Mouse (Mus musculus) embryonic facial prominence, embryonic 11.5 days (tissue): ENCODE measurements around the gene Dbi. TPM values are rescaled to one million over a fixed set of nuclear protein-coding genes. Genes with fewer than 3 reads are reported as not detected.

Experiments used
- ATAC-seq: fragments of 200-750 bp; cut with Nextera tagmentation; replicated peaks from 2 replicates; pipeline ENCODE4 v1.8.0; 2017; ENCODE audit warnings: low read depth; ENCODE audit not compliant: insufficient number of reproducible peaks, low FRiP score, low TSS enrichment
- DNase-seq: peaks from one replicate; pipeline ENCODE4 v3.0.0-alpha.2; 2015; ENCODE audit warnings: low spot score
- H3K27ac ChIP-seq: fragments of 300-500 bp; sonication (generic); replicated peaks from 2 replicates; pipeline ENCODE4 v1.5.1; 2014; ENCODE audit warnings: mild to moderate bottlenecking, low read depth, low read length, control low read depth
- H3K27me3 ChIP-seq: fragments of 300-500 bp; sonication (generic); 2 replicates; pipeline ENCODE4 v1.6.1; 2014; ENCODE audit warnings: mild to moderate bottlenecking, low read length, moderate library complexity, mixed read lengths; ENCODE audit not compliant: control insufficient read depth, insufficient read depth
- H3K36me3 ChIP-seq: fragments of 300-500 bp; sonication (generic); replicated peaks from 2 replicates; pipeline ENCODE4 v1.6.1; 2014; ENCODE audit warnings: low read depth, mild to moderate bottlenecking, low read length, moderate library complexity, mixed read lengths; ENCODE audit not compliant: control insufficient read depth, insufficient read depth
- H3K4me1 ChIP-seq: fragments of 300-500 bp; sonication (generic); 2 replicates; pipeline ENCODE4 v1.6.1; 2014; ENCODE audit warnings: low read length, mixed read lengths; ENCODE audit not compliant: control insufficient read depth, insufficient read depth
- H3K4me2 ChIP-seq: fragments of 300-500 bp; sonication (generic); 2 replicates; pipeline ENCODE4 v1.6.1; 2014; ENCODE audit warnings: low read depth, mild to moderate bottlenecking, control low read depth, low read length, moderate library complexity
- H3K4me3 ChIP-seq: fragments of 300-500 bp; sonication (generic); 2 replicates; pipeline ENCODE4 v1.5.1; 2014; ENCODE audit warnings: low read depth, low read length, control low read depth
- H3K9ac ChIP-seq: fragments of 300-500 bp; sonication (generic); replicated peaks from 2 replicates; pipeline ENCODE4 v1.6.1; 2014; ENCODE audit warnings: mild to moderate bottlenecking, control low read depth, low read length
- H3K9me3 ChIP-seq: fragments of 300-500 bp; sonication (generic); replicated peaks from 2 replicates; pipeline ENCODE4 v1.6.1; 2016; ENCODE audit warnings: mild to moderate bottlenecking, low read length, inconsistent platforms, mixed read lengths; ENCODE audit not compliant: control insufficient read depth
- WGBS: fragments of 180-500 bp; shearing (Covaris S2); extraction: QIAGEN DNeasy Blood & Tissue Kit; methylation state at CpG from one replicate; pipeline ENCODE4 v1.1.7; 2014; 5-methylcytosine and 5-hydroxymethylcytosine counted together
- polyA plus RNA-seq: library from polyadenylated mRNA; unstranded; fragments of >200 nt; fragmentation: Nextera tagmentation; extraction: Ambion mirVana; gene quantifications from 2 replicates; pipeline ENCODE4 v1.2.1, GENCODE M21; 2014

Dbi gene
- polyA plus RNA-seq, 1 experiment from 2014 or later = 674 TPM

- H3K36me3 ChIP-seq = peaks cover 15% of the 10 kb centered on the region
- no peak overlapping the region for H3K27ac ChIP-seq
- no peaks in the 10 kb centered on the region for H3K9me3 ChIP-seq
- no peak overlapping the region for H3K9ac ChIP-seq
- no peak overlapping the region for H3K4me2 ChIP-seq
- no peak overlapping the region for H3K4me3 ChIP-seq
- H3K4me1 ChIP-seq = peaks cover 2% of the 10 kb centered on the region; the same call in 1 of the 2 replicates
- WGBS = 96% methylated on average over 2 of the region's 2 CpGs
- H3K27me3 ChIP-seq = no peaks in the 10 kb centered on the region
- ATAC-seq (no peak), DNase-seq (no peak)
Observed at GRCm38 (mm10) chr1:120118854-120119253, 2.0 kb downstream of the Dbi start.

GRCm38 (mm10) chr1:120116106-120116505, 4.8 kb downstream of the Dbi start:
- Histone ChIP-seq H3K27me3 (no peaks in the 10 kb centered on the region), H3K4me2 (no peak overlapping the region), H3K36me3 (peaks cover 15% of the 10 kb centered on the region), H3K4me3 (no peak overlapping the region), H3K9ac (no peak overlapping the region), H3K9me3 (no peaks in the 10 kb centered on the region), H3K4me1 (peaks cover 2% of the 10 kb centered on the region; the same call in 1 of the 2 replicates), H3K27ac (no peak overlapping the region)
- WGBS = 79% methylated on average over 11 of the region's 11 CpGs
- DNase-seq = no peak
- no peak for ATAC-seq

GRCm38 (mm10) chr1:120115671-120116081, 5.2 kb downstream of the Dbi start:
- Histone ChIP-seq H3K9ac (no peak overlapping the region), H3K4me3 (no peak overlapping the region), H3K4me1 (peaks cover 2% of the 10 kb centered on the region; the same call in 1 of the 2 replicates), H3K9me3 (no peaks in the 10 kb centered on the region), H3K36me3 (peaks cover 15% of the 10 kb centered on the region), H3K4me2 (no peak overlapping the region), H3K27me3 (no peaks in the 10 kb centered on the region), H3K27ac (no peak overlapping the region)
- DNase-seq = no peak
- WGBS = 69% methylated on average over 9 of the region's 9 CpGs
- ATAC-seq = no peak

GRCm38 (mm10) chr1:120112251-120113187, 8.4 kb downstream of the Dbi start:
- DNase-seq = no peak
- WGBS = 91% methylated on average over 12 of the region's 12 CpGs
- H3K27me3 ChIP-seq = no peaks in the 10 kb centered on the region
- H3K4me2 ChIP-seq = no peak overlapping the region
- no peak overlapping the region for H3K4me3 ChIP-seq
- H3K36me3 ChIP-seq = peaks cover 15% of the 10 kb centered on the region
- H3K9ac ChIP-seq = no peak overlapping the region
- H3K27ac ChIP-seq = no peak overlapping the region
- no peaks in the 10 kb centered on the region for H3K9me3 ChIP-seq
- no peaks in the 10 kb centered on the region for H3K4me1 ChIP-seq
- no peak for ATAC-seq

- Histone ChIP-seq H3K36me3 (peaks cover 15% of the 10 kb centered on the region), H3K4me1 (no peaks in the 10 kb centered on the region), H3K4me3 (no peak overlapping the region), H3K9me3 (no peaks in the 10 kb centered on the region), H3K27me3 (no peaks in the 10 kb centered on the region), H3K4me2 (no peak overlapping the region), H3K9ac (no peak overlapping the region), H3K27ac (no peak overlapping the region)
- WGBS = 88% methylated on average over 8 of the region's 8 CpGs
- ATAC-seq = no peak
- no peak for DNase-seq
Observed at GRCm38 (mm10) chr1:120111766-120112165, 9.1 kb downstream of the Dbi start.

GRCm38 (mm10) chr1:120109741-120110432, 11.0 kb downstream of the Dbi start:
- DNase-seq (no peak), ATAC-seq (no peak)
- Histone ChIP-seq H3K9me3 (no peaks in the 10 kb centered on the region), H3K36me3 (peaks cover 7% of the 10 kb centered on the region), H3K4me3 (no peak overlapping the region), H3K4me1 (no peaks in the 10 kb centered on the region), H3K27ac (no peak overlapping the region), H3K9ac (no peak overlapping the region), H3K27me3 (no peaks in the 10 kb centered on the region), H3K4me2 (no peak overlapping the region)
- WGBS = 86% methylated on average over 19 of the region's 19 CpGs

- no peak overlapping the region for H3K27ac ChIP-seq
Observed at GRCm38 (mm10) chr1:120105556-120105959, 15.3 kb downstream of the Dbi start.

GRCm38 (mm10) chr1:120101227-120101609, 19.7 kb downstream of the Dbi start:
- no peak overlapping the region for H3K4me3 ChIP-seq
- no peaks in the 10 kb centered on the region for H3K27me3 ChIP-seq
- no peak overlapping the region for H3K4me2 ChIP-seq
- WGBS = 79% methylated on average over 3 of the region's 3 CpGs
- DNase-seq (no peak), ATAC-seq (no peak)
- no peak overlapping the region for H3K9ac ChIP-seq
- no peaks in the 10 kb centered on the region for H3K9me3 ChIP-seq
- no peaks in the 10 kb centered on the region for H3K36me3 ChIP-seq
- no peaks in the 10 kb centered on the region for H3K4me1 ChIP-seq
- H3K27ac ChIP-seq = no peak overlapping the region

More at GRCm38 (mm10) chr1:120105556-120105959, 15.3 kb downstream of the Dbi start:
- ATAC-seq (no peak), DNase-seq (no peak)
- H3K9ac ChIP-seq = no peak overlapping the region
- no peaks in the 10 kb centered on the region for H3K36me3 ChIP-seq
- H3K4me1 ChIP-seq = no peaks in the 10 kb centered on the region
- WGBS = 88% methylated on average over 5 of the region's 5 CpGs
- H3K4me2 ChIP-seq = no peak overlapping the region
- no peak overlapping the region for H3K4me3 ChIP-seq
- no peaks in the 10 kb centered on the region for H3K9me3 ChIP-seq
- no peaks in the 10 kb centered on the region for H3K27me3 ChIP-seq
